Mouse (Mus musculus): ENCODE measurements at regions not wholly inside any gene's neighbourhood (a gene's known extent, or its start where the extent isn't known, plus 50 kb on each side); places are given as distances from the start of the nearest gene placed in this dataset.

- TF ChIP-seq CTCF (conservative IDR thresholded peaks at IDR 0.05; ENCODE audit: low read length) (no peak), POU5F1 (IDR thresholded peaks at IDR 0.05; ENCODE audit: borderline replicate concordance, low read length) (no peak), NANOG (IDR thresholded peaks at IDR 0.05; ENCODE audit: borderline replicate concordance, low read length) (no peak)
These were observed 221.7 kb upstream of the Veph1 start for GRCm38 (mm10) chr3:66518289-66518688.

All from E14TG2a.4 (cell line).